Mouse (Mus musculus) liver, embryonic 13.5 days (tissue): ENCODE measurements around the gene Ilf3. TPM values are rescaled to one million over a fixed set of nuclear protein-coding genes. Genes with fewer than 3 reads are reported as not detected.

Experiments used
- ATAC-seq: fragments of 200-750 bp; cut with Nextera tagmentation; 2 replicates; pipeline ENCODE4 v1.8.0; 2017; ENCODE audit warnings: low read depth, mild to moderate bottlenecking, moderate number of reproducible peaks, moderate library complexity
- DNase-seq: peaks from one replicate; pipeline ENCODE4 v3.0.0; 2022
- H3K27ac ChIP-seq: fragments of 300-500 bp; sonication (generic); 2 replicates; pipeline ENCODE4 v1.5.1; 2015; ENCODE audit warnings: moderate library complexity, mild to moderate bottlenecking, inconsistent platforms
- H3K27me3 ChIP-seq: fragments of 300-500 bp; sonication (generic); 2 replicates; pipeline ENCODE4 v1.6.1; 2015; ENCODE audit warnings: mild to moderate bottlenecking, inconsistent platforms
- H3K36me3 ChIP-seq: fragments of 300-500 bp; sonication (generic); 2 replicates; pipeline ENCODE4 v1.6.1; 2015; ENCODE audit warnings: mild to moderate bottlenecking, inconsistent platforms
- H3K4me1 ChIP-seq: fragments of 300-500 bp; sonication (generic); replicated peaks from 2 replicates; pipeline ENCODE4 v1.6.1; 2015; ENCODE audit warnings: inconsistent platforms
- H3K4me2 ChIP-seq: fragments of 300-500 bp; sonication (generic); 2 replicates; pipeline ENCODE4 v1.6.1; 2015; ENCODE audit warnings: inconsistent platforms, mild to moderate bottlenecking, moderate library complexity
- H3K4me3 ChIP-seq: fragments of 300-500 bp; sonication (generic); replicated peaks from 2 replicates; pipeline ENCODE4 v1.5.1; 2015; ENCODE audit warnings: mild to moderate bottlenecking, inconsistent platforms
- H3K9ac ChIP-seq: fragments of 300-500 bp; sonication (generic); 2 replicates; pipeline ENCODE4 v1.6.1; 2015; ENCODE audit warnings: mild to moderate bottlenecking, inconsistent platforms
- H3K9me3 ChIP-seq: fragments of 300-500 bp; sonication (generic); replicated peaks from 2 replicates; pipeline ENCODE4 v1.6.1; 2016; ENCODE audit warnings: inconsistent platforms
- WGBS: fragments of 180-500 bp; shearing (Covaris S2); methylation state at CpG from one replicate; pipeline ENCODE4 v1.1.7; 2015; ENCODE audit not compliant: insufficient replicate concordance; 5-methylcytosine and 5-hydroxymethylcytosine counted together
- polyA plus RNA-seq: library from polyadenylated mRNA; unstranded; fragments of >200 nt; fragmentation: Nextera tagmentation; extraction: Ambion mirVana; gene quantifications from 2 replicates; pipeline ENCODE4 v1.2.1, GENCODE M21; 2015

Ilf3 gene
- polyA plus RNA-seq, 1 experiment from 2014 or later = 50.9 TPM

- no peak for ATAC-seq
- Histone ChIP-seq H3K9me3 (no peaks in the 10 kb centered on the region), H3K4me1 (0 out of 2 replicates have a peak, but pooled peaks cover 6% of the 10 kb centered on the region), H3K4me2 (no peak overlapping the region), H3K27ac (no peak overlapping the region), H3K27me3 (no peaks in the 10 kb centered on the region), H3K9ac (no peak overlapping the region), H3K36me3 (peaks cover 35% of the 10 kb centered on the region), H3K4me3 (no peak overlapping the region)
- 82% methylated on average over 15 of the region's 16 CpGs for WGBS
- no peak for DNase-seq
Measured at GRCm38 (mm10) chr9:21346627-21347365, 20.9 kb upstream of the Ilf3 start.

- H3K4me2 ChIP-seq = no peak overlapping the region
- ATAC-seq (no peak), DNase-seq (no peak)
- H3K9me3 ChIP-seq = no peaks in the 10 kb centered on the region
- no peak overlapping the region for H3K4me3 ChIP-seq
- WGBS = 64% methylated on average over 3 of the region's 3 CpGs
- H3K9ac ChIP-seq = no peak overlapping the region
- no peak overlapping the region for H3K27ac ChIP-seq
- peaks cover 30% of the 10 kb centered on the region for H3K36me3 ChIP-seq
- H3K27me3 ChIP-seq = no peaks in the 10 kb centered on the region
- H3K4me1 ChIP-seq = peaks cover 19% of the 10 kb centered on the region
Measured at GRCm38 (mm10) chr9:21348152-21348551, 19.5 kb upstream of the Ilf3 start.

GRCm38 (mm10) chr9:21351178-21351577, 16.5 kb upstream of the Ilf3 start:
- 59% methylated on average over 7 of the region's 7 CpGs for WGBS
- H3K4me1 ChIP-seq = peaks cover 27% of the 10 kb centered on the region
- H3K36me3 ChIP-seq = peaks cover 33% of the 10 kb centered on the region
- no peak overlapping the region for H3K27ac ChIP-seq
- no peaks in the 10 kb centered on the region for H3K27me3 ChIP-seq
- no peak overlapping the region for H3K4me2 ChIP-seq
- no peak for ATAC-seq
- H3K4me3 ChIP-seq = no peak overlapping the region
- no peaks in the 10 kb centered on the region for H3K9me3 ChIP-seq
- DNase-seq = no peak
- H3K9ac ChIP-seq = no peak overlapping the region

- Histone ChIP-seq H3K27ac (peak overlapping the region; percentile 57; the same call in 1 of the 2 replicates), H3K4me1 (peaks cover 27% of the 10 kb centered on the region), H3K27me3 (no peaks in the 10 kb centered on the region), H3K4me2 (peak overlapping the region; percentile 17; the same call in 1 of the 2 replicates), H3K36me3 (peaks cover 30% of the 10 kb centered on the region), H3K9ac (0 out of 2 replicates have a peak overlapping the region, but pooled peaks have one; percentile 44), H3K4me3 (no peak overlapping the region), H3K9me3 (no peaks in the 10 kb centered on the region)
- DNase-seq = no peak
- WGBS = 74% methylated on average over 4 of the region's 4 CpGs
- no peak for ATAC-seq
Measured at GRCm38 (mm10) chr9:21351702-21352377, 15.8 kb upstream of the Ilf3 start.

- Histone ChIP-seq H3K4me2 (peak overlapping the region; percentile 17), H3K9ac (peak overlapping the region; percentile 44; the same call in 1 of the 2 replicates), H3K36me3 (peaks cover 30% of the 10 kb centered on the region), H3K27ac (peak overlapping the region; percentile 57; the same call in 1 of the 2 replicates), H3K9me3 (no peaks in the 10 kb centered on the region), H3K27me3 (no peaks in the 10 kb centered on the region), H3K4me1 (peaks cover 27% of the 10 kb centered on the region), H3K4me3 (no peak overlapping the region)
- DNase-seq = peak; percentile 13
- peak; percentile 64 for ATAC-seq
- WGBS = 17% methylated on average over 20 of the region's 20 CpGs
Measured at GRCm38 (mm10) chr9:21352463-21353372, 15.0 kb upstream of the Ilf3 start.

GRCm38 (mm10) chr9:21353373-21353686, 14.3 kb upstream of the Ilf3 start:
- H3K9me3 ChIP-seq = no peaks in the 10 kb centered on the region
- DNase-seq = no peak
- no peaks in the 10 kb centered on the region for H3K27me3 ChIP-seq
- H3K36me3 ChIP-seq = peaks cover 24% of the 10 kb centered on the region
- H3K4me3 ChIP-seq = no peak overlapping the region
- peaks cover 24% of the 10 kb centered on the region for H3K4me1 ChIP-seq
- no peak overlapping the region for H3K9ac ChIP-seq
- peak overlapping the region; percentile 57; the same call in 1 of the 2 replicates for H3K27ac ChIP-seq
- 34% methylated on average over 2 of the region's 2 CpGs for WGBS
- ATAC-seq = no peak
- H3K4me2 ChIP-seq = peak overlapping the region; percentile 17

- Histone ChIP-seq H3K4me3 (no peak overlapping the region), H3K9me3 (no peaks in the 10 kb centered on the region), H3K27ac (no peak overlapping the region), H3K27me3 (no peaks in the 10 kb centered on the region), H3K36me3 (peaks cover 12% of the 10 kb centered on the region), H3K4me1 (peaks cover 24% of the 10 kb centered on the region), H3K9ac (no peak overlapping the region), H3K4me2 (no peak overlapping the region)
- DNase-seq (no peak), ATAC-seq (no peak)
- WGBS = 84% methylated on average over 6 of the region's 6 CpGs
Measured at GRCm38 (mm10) chr9:21354796-21355195, 12.9 kb upstream of the Ilf3 start.

GRCm38 (mm10) chr9:21356981-21357718, 10.5 kb upstream of the Ilf3 start:
- Histone ChIP-seq H3K9me3 (no peaks in the 10 kb centered on the region), H3K27me3 (peaks cover 6% of the 10 kb centered on the region; the same call in 1 of the 2 replicates), H3K36me3 (peaks cover 3% of the 10 kb centered on the region; the same call in 1 of the 2 replicates), H3K27ac (no peak overlapping the region), H3K4me1 (peaks cover 17% of the 10 kb centered on the region), H3K9ac (no peak overlapping the region), H3K4me3 (no peak overlapping the region), H3K4me2 (no peak overlapping the region)
- ATAC-seq = no peak; the same call in none of the 2 replicates
- DNase-seq = peak; percentile 56
- 0% methylated on average over 1 of the region's 1 CpGs for WGBS

GRCm38 (mm10) chr9:21366541-21367220, 990 bp upstream of the Ilf3 start:
- peak overlapping the region; percentile 68 for H3K9ac ChIP-seq
- peaks cover 14% of the 10 kb centered on the region for H3K27me3 ChIP-seq
- peaks cover 6% of the 10 kb centered on the region; the same call in 1 of the 2 replicates for H3K36me3 ChIP-seq
- ATAC-seq = peak; percentile 11; the same call in 1 of the 2 replicates
- DNase-seq = peak; percentile 62
- H3K4me2 ChIP-seq = peak overlapping the region; percentile 72
- WGBS = 24% methylated on average over 14 of the region's 14 CpGs
- peaks cover 42% of the 10 kb centered on the region for H3K4me1 ChIP-seq
- no peaks in the 10 kb centered on the region for H3K9me3 ChIP-seq
- peak overlapping the region; percentile 93 for H3K27ac ChIP-seq
- peak overlapping the region; percentile 90 for H3K4me3 ChIP-seq

GRCm38 (mm10) chr9:21368131-21368584, 487 bp downstream of the Ilf3 start:
- DNase-seq = peak; percentile 61
- Histone ChIP-seq H3K36me3 (peaks cover 20% of the 10 kb centered on the region), H3K4me2 (peak overlapping the region; percentile 92), H3K27ac (peak overlapping the region; percentile 81), H3K4me1 (peaks cover 45% of the 10 kb centered on the region), H3K9ac (peak overlapping the region; percentile 80), H3K27me3 (peaks cover 3% of the 10 kb centered on the region; the same call in 1 of the 2 replicates), H3K9me3 (no peaks in the 10 kb centered on the region), H3K4me3 (peak overlapping the region; percentile 90)
- ATAC-seq = peak; percentile 27
- under 1% methylated on average over 38 of the region's 38 CpGs for WGBS
